Mouse (Mus musculus): ENCODE measurements around the gene Lpar3. TPM values are rescaled to one million over a fixed set of nuclear protein-coding genes. Genes with fewer than 3 reads are reported as not detected.
A peak's percentile ranks its signal among the peaks of the same experiment; 100 is the strongest.

The Lpar3 gene
- total RNA-seq, 2 experiments from 2014 or later: not detected

DNA sequence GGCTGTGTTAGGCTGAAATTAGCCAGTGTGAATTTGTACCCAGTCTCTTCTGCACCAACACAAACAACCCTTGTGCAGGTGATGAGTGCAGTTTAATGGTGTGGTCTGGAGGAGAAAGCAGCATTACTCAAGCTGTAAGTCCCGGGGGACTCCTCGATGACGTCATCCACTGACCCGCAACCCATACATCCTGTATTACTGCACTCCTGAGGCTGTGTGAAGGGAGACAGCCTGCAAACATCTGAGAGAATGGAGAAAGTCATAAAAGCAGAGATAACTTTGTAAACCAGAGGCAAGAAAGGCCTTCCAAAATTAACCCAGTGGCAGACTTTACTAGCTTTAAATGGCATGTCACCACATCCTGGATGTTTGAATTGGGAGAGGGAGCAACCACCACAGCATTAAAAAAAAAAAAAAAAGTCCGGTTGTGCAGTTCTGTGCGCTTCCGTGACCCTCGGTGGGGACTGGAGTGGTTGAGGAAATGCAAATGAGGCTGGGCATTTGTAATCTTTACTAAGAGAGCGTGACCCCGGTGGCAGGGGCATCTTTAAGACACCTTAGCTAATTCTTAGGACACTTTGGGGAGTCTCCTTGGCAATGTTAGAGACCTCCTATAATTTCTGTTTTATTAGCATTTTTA is 36.8 kb downstream of the Lpar3 start:
- peak; percentile 73 for ATAC-seq (replicated peaks; ENCODE audit: poor library complexity)

DNA sequence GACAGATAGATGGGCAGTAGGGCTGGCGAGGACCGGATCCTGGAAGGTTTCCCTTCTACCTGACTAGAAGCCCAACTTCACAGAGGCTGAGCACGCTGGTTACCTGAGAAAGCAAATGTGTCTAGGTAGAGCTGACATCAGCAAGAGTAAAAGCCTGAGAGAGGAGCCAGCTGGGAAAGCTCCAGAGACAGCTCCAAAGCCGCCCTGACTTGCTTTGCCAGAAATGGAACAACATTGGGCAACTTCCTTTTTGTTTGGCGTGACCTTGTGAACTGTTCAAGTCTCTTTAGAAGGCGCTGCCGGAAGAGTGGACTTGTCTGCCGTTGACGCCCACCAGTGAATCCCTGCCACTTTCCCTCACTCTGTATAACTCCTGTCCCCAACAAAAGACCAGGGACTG is 39.4 kb downstream of the Lpar3 start:
- ATAC-seq (replicated peaks; ENCODE audit: poor library complexity): 0 out of 2 replicates have a peak, but pooled peaks have one; percentile 33

DNA sequence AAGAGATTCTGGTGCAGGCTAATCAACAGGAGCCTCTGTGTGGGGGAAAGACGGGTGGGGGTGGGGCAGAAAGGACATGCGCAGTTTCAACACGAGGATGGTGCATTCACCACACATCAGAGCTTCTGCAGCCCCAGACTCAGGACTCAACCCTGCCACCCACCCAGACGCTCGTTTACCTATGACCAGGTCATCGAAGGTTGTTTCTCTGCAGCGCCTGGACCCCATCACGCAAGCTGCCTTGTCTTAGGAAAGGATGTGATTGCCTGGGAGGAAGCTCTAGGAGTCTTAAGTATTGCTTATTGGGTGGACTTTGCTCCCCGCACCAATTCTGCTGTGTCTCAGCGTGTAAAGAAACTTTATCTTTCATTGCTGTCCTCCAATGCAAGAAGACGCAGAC is 40.1 kb downstream of the Lpar3 start:
- ATAC-seq (replicated peaks; ENCODE audit: poor library complexity): no peak

DNA sequence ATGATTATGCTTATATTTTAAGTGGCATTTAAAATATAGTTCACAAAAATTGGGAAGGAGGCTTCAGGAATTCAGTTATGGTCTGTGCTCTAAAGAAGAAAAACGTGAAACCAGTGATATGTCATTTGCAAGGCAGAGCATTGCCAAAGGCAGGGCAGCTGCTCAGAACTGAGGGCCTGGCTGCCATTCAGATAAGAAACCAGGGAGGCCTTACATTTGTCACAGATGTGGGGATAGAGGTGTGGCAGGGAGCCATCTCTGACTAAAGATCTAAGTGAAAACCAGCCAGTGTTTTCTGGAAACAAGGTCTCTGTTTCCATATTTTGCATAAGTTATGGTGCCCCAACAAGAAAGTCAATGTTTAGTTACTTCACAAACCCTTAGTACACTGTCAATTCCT is 41.8 kb downstream of the Lpar3 start:
- ATAC-seq (replicated peaks; ENCODE audit: poor library complexity): no peak

DNA sequence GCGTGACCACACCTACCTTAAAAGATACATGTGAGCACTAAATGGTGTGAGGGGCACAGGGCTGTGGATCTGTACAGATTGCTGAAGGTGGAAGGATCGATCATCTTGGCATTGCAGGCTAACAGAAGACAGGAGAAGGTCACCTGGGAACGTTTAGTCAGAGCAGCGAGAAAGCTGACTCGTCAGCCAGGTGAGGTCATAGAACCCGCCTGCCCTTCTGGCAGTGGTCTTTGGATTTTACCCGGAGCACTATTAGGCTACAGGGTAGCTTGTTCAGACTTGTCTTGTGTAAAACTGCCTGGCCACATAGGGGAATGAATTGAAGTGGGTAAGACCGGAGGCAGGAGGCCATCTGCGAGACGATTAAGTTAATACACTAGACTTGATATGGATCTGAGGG is 43.4 kb downstream of the Lpar3 start:
- ATAC-seq (replicated peaks; ENCODE audit: poor library complexity): no peak

DNA sequence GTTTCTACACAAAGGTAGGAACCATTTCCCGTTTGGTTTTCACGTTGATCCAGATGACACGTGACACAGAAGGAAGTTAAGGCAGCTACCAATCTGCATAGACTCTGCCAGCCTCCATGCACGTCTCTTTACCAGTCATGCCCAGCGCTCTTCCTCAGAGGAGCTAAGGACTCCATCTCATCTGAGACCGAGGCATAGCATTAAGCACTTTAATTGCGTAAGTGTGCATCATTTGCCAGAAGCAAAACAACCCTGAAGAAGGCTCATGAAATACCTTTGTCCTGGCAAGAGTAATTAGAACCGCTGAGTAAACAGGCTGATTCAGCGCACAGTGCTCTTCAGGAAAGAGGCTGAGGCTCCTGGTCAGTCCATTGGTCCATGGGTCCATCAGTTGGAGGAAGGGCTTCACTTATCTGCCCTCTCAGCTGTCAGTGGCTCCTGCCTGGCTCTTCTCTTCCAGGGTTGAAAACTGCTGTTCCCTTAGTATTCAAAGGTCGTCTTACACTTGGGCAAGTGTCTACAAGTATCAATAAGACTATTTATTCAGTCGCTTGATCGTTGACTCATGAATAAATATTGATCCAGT is 44.9 kb downstream of the Lpar3 start:
- ATAC-seq (replicated peaks; ENCODE audit: poor library complexity): no peak

DNA sequence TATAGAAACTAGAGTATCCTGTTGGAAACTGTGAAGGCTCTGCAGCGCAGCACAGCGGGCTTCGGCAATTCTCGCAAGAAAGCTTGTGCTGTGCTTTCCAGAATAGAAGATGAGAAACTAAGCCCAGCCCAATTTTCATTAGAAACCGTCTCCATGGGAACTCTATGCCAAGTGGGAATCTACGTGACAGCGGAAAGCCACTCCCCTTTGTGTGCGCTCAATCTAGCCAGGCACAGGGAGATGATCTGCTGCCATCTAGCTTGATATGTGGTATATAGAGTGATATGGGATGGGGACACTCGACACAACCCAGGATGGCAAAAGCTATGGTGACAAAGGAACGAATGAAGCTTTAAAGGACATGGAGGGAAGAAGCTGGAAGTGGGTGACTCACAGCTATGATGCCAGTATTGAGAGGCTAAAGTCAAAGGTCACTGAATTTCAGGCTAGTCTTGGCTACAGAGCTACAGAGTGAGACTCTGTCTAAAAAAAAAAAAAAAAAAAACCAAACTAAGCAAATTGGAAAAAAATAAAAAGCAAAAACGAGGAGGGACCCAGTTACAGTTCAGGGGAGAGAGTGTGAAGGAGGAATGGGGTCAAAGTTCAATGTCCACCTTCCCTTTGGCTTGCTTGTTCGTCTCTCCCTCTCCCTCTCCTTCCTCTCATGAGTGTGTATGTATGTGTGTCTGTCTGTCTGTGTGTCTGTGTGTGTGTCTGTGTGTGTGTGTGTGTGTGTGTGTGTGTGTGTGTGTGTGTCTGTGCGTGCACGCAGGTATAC is 47.5 kb downstream of the Lpar3 start:
- ATAC-seq (replicated peaks; ENCODE audit: poor library complexity): no peak

DNA sequence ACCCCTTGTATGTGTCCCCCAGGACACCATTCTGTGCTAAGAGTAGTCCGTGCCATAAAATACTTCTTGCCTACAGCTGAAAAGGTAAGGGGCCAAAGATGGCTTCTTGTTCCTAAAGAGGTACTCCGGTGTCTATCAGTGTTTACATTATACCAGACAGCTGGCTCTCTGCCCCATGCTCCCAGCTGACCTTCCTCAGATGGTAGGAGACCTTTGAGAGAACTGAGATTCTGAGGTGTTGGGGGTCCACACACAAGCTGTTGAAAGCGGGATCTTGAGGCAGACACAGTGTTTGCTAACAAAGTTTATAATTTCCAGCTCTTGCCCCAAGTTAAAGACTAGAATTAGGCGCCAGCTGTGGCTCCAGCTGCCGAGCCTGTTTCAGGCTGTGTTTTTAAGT is 53.7 kb downstream of the Lpar3 start:
- no peak for ATAC-seq (replicated peaks; ENCODE audit: poor library complexity)

DNA sequence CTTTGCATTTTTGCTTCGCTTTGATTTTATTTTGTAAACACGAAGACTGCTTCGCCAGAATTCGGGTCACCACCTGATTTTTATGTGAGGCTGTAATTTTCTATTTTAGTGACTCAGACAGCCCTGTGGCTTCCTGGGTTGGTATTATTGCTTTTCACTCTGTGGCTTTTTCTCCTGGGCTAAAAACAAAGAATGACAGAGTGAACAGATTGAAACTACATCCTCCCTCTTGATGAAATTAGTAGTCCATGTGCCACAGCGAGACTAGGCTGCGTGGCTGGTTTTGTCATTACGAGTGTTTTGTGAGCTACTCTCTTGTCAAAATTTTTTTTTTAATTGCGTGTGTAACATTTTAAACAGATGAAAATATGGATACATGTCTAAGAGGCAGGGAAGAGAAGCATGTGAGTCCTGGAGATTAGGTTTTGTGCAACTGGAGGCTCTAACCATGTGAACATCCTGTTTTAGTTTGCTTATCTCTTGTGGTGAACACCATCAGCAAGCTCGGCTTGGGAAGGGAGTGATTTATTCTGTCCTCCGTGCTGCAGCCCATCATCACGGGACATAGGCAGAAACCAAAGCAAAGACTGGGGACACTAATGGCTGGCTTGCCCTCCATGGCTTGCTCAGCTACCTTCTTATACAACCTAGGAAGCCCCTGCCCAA is 54.7 kb downstream of the Lpar3 start:
- ATAC-seq (replicated peaks; ENCODE audit: poor library complexity): 0 out of 2 replicates have a peak, but pooled peaks have one; percentile 32

DNA sequence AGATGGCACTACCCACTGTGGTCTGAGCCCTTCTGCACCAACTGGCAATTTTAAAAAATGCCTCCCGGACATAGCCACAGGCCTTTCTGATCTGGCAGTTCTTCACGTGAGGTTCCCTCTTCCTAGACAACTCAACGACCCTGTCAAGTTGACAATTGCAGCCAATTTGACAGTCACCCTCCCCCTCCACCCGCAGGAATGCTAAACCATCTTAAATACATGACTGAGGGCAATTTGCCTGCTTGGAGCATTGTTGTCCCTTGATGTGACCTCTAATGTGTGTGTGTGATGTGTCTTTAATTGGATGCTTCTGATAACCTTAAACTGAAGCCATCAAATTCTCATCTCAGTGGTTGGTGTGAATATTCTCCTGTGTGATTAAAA is 55.3 kb downstream of the Lpar3 start:
- no peak for ATAC-seq (replicated peaks; ENCODE audit: poor library complexity)

DNA sequence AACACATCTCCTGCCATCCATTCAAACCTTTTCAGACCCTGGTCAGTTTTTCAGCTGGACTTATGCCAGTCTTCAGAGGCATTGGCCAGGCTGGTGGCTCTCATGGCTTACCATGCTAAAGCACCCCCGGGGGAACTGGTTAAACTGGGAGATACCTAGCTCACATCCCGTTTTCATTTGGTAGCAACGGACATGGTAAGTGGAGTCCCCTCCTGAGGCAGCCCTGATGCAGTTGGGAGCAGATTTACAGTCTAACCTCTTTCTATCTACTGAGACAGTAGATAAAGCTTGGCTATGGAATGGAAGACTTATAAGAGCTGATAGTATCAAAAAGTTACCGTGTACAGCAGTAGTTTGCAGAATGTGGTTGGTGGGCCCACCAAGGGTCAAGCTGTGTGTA is 56.2 kb downstream of the Lpar3 start:
- no peak for ATAC-seq (replicated peaks; ENCODE audit: poor library complexity)

DNA sequence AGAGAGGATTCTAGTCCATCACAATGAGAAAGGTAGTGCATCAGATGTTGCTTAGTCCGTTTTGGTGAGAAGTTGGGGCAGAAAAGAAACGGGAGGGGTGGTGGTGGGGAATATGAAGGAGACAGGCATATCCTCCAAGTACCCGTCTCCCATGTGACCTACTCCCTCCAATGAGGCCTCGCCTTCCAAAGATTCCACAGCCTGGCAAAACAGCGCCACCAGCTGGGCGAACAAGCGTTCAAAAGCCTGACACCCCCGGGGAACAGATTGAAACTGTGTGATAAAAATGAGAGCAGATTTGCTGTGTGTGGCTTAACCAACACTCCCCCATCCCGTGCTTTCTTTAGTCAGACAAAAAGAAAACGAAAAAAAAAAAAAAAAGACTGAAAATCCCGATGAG is 56.7 kb downstream of the Lpar3 start:
- ATAC-seq (replicated peaks; ENCODE audit: poor library complexity): peak; percentile 77

DNA sequence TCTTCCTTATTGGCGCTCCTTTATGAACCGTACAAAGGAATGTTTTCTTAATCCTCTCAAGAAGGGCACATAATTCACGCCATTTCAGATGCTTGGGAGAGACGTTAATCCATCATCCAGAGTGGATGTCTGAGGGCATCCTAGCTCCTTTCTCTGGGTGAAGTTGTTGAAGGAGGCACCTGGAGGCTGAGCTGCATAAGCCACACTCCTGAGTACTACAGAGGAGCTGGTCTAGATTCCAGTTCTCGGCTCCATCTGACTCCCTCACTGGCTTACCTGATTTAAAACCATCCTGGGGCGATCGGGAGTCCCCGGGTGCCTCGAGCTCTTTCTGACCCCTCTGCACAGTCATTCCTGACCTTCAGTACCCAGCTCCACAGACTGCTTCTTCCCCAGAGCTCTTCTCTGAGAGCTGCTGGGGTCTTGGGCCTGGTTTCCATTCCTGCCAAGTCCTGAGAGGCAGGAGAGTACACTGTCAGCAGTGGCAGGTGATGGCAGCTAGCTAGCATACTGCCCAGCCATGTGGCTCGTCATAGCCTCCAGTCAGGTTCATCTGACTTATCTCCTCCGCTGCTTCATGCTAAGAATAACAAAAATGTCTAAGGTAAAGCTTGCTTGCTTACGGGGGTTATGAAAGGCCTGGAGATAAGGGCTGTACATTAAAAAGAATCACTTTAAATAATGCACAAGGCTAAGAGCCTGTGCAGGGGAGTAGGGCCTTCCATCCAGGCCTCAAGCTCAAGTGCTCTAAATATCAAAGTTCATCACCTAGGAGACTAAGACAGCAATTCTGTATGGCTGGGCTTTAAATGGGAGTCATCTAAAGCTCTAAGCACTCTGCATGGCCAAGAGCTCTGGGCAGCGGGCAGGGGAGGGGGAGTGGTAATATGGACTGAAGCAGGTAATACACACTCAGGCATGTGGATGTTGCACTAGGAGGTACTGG is 57.7 kb downstream of the Lpar3 start:
- no peak for ATAC-seq (replicated peaks; ENCODE audit: poor library complexity)

DNA sequence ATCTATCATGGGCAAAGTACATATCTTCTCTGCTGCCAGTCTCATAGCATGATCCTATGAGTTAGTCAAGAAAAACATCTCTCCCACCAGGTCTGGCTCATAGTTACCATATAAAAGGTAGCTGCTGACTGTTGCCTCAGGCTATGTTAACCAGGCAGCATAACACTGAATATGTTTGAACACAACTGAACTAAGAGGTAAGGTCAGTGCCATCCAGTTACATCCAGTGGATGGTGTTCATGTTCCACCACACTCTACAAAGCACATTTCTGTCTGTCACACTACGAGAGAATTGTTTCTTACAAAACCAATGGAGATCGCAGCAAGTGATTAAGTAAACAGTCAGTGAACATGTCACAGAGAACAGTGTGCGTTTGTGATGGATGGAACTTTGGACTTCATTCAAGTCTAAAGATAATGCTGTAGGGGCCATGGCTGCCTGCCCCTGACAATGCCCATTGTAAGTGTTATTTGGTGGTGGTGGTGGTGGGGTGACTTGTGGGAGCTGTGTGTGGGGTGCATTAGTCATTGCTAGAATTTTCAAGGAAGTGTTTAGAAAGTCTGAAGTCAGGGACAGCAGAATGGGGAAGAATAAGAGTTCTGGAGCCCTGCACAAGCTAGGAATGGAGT is 63.1 kb downstream of the Lpar3 start:
- ATAC-seq (replicated peaks; ENCODE audit: poor library complexity): no peak

DNA sequence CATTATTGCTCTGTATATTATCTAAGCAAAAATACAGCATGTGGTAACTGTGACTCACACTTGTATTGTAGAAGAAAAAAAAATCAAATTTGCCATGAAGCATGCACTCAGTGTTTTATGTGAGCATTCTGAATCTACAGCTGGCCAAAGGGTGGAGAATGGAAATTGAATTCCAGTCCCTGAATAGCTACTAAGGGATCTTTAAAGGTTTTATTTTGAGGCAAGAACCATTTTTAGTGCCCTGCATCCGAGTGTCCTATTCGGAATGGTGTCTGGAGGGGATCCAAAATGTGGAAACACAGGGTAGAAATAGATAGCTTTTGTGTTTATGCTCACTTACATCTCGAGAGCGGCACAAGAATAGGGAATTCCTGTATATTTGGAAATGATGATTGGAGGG is 65.4 kb downstream of the Lpar3 start:
- ATAC-seq (replicated peaks; ENCODE audit: poor library complexity): no peak

DNA sequence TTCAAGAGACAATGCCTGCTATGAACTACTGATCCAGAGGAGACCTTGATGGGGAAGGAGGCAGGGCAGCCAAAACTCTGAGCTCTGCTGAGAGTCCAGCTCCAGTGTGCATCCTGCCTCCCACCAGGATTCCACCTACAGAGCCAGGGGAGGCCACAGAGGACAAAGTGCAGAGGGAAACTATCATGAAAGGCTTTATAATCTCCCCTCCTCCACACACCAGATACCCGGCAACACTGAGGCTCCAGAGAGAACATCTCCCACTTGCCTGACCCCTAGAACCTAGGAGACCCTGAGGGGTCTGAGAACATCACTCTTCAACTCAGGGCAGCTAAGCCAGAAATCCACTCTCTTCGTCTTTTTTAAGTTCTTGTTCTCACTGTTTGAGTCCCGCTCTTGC is 71.2 kb downstream of the Lpar3 start:
- ATAC-seq (replicated peaks; ENCODE audit: poor library complexity): no peak

DNA sequence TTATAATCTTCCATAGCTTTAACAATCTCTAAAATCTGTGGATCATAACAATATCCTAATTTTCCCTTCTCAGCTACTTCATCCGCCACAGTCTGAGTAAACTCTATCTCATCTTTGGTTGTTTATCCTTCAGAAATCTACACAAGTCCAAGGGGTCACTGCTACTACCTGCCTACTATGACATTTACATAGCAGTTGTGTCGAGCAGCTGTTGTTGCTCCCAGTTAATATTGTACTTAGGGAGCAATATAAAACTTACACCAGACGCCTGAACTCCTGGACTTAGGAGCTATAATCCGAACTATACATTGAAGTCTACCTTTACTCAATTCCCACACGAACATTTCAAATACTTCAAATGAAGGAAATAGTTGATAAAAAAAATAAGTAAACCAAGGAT is 71.8 kb downstream of the Lpar3 start:
- no peak for ATAC-seq (replicated peaks; ENCODE audit: poor library complexity)

DNA sequence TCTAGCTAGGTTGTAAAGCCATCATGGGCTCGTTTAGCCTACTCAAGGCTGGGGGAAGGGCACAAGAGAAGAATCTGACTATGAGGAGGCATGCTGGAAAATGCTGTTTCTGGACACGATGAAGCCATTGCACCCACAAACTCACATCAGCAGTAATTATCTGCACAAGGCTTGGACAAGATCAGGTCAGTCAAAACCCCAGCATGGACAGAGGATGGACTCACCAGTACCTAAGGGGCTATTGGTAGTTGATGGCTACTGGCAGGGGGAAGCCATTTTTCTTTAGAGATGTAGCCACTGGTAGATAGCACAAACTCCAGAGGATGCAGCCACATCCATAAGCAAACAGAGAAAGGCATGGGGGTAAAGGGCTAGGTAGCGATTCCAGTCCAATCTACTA is 81.7 kb downstream of the Lpar3 start:
- no peak for ATAC-seq (replicated peaks; ENCODE audit: poor library complexity)

DNA sequence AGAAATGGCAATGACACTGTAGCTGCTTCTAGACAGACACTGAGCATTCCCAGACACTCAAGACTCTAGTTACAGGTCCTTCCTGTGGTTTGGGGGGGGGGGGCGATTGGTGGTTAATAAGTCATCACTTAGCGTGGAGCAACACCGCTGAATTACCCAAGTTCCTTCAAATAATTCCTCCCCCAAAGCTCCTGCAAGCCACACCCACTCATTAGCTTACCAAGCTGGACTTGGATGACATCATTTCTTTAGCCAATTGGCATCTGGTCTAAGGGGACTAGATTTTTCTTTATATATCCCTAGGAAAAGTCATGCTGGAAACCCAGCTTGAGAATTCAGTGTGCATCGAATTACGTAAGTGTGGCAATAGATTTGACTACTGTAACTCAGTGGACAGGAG is 82.4 kb downstream of the Lpar3 start:
- peak; percentile 97 for ATAC-seq (replicated peaks; ENCODE audit: poor library complexity)

All from megakaryocyte progenitor cell, adult 5-6 weeks (primary cell).